Mouse (Mus musculus) heart, embryonic 14.5 days (tissue): Measurements from ENCODE around the gene Myadml2. TPM values are rescaled to one million over a fixed set of nuclear protein-coding genes. Genes with fewer than 3 reads are reported as not detected.

Source experiments
- ATAC-seq: fragments of 200-750 bp; cut with Nextera tagmentation; 2 replicates; pipeline ENCODE4 v1.8.0; 2017; ENCODE audit warnings: low read depth, moderate TSS enrichment; ENCODE audit not compliant: insufficient number of reproducible peaks, insufficient read depth, low FRiP score
- H3K27ac ChIP-seq, 2 experiments: fragments of 200-500 bp in 1 of 2; fragments of 300-500 bp in 1 of 2; sonication (generic) in 1 of 2; replicated peaks in 1 of 2; 2 replicates each; pipeline ENCODE4 v1.5.1; 2012 to 2014; ENCODE audit warnings: low read depth in 2 of 2, low read length in 2 of 2, control low read depth in 1 of 2, mild to moderate bottlenecking in 1 of 2, mixed read lengths in 1 of 2; ENCODE audit not compliant: control insufficient read depth in 1 of 2, insufficient read depth in 1 of 2
- H3K27me3 ChIP-seq: fragments of 300-500 bp; sonication (generic); 2 replicates; pipeline ENCODE4 v1.6.1; 2014; ENCODE audit warnings: mild to moderate bottlenecking, low read length, control low read depth; ENCODE audit not compliant: control insufficient read depth, insufficient read depth
- H3K36me3 ChIP-seq: fragments of 300-500 bp; sonication (generic); 2 replicates; pipeline ENCODE4 v1.6.1; 2014; ENCODE audit warnings: mild to moderate bottlenecking, control low read depth, low read length, mixed read lengths; ENCODE audit not compliant: control insufficient read depth, insufficient read depth
- H3K4me1 ChIP-seq, 2 experiments: fragments of 200-500 bp in 1 of 2; fragments of 300-500 bp in 1 of 2; sonication (generic) in 1 of 2; 2 replicates each; pipeline ENCODE4 v1.6.1; 2012 to 2014; ENCODE audit warnings: low read length in 2 of 2, control low read depth in 1 of 2, mixed read lengths in 1 of 2; ENCODE audit not compliant: control insufficient read depth in 2 of 2, insufficient read depth in 2 of 2
- H3K4me2 ChIP-seq: fragments of 300-500 bp; sonication (generic); 2 replicates; pipeline ENCODE4 v1.6.1; 2014; ENCODE audit warnings: mild to moderate bottlenecking, low read length
- H3K4me3 ChIP-seq, 2 experiments: fragments of 200-500 bp in 1 of 2; fragments of 300-500 bp in 1 of 2; sonication (generic) in 1 of 2; 2 replicates each; pipeline ENCODE4 v1.5.1; 2012 to 2014; ENCODE audit warnings: low read length in 2 of 2, mild to moderate bottlenecking in 2 of 2, control low read depth in 1 of 2, low read depth in 1 of 2, moderate library complexity in 1 of 2; ENCODE audit not compliant: control insufficient read depth in 1 of 2, insufficient read depth in 1 of 2
- H3K9ac ChIP-seq: fragments of 300-500 bp; sonication (generic); 2 replicates; pipeline ENCODE4 v1.6.1; 2014; ENCODE audit warnings: mild to moderate bottlenecking, low read length
- H3K9me3 ChIP-seq: fragments of 300-500 bp; sonication (generic); 2 replicates; pipeline ENCODE4 v1.6.1; 2016; ENCODE audit warnings: low read length, control low read depth; ENCODE audit not compliant: control insufficient read depth
- WGBS: fragments of 180-500 bp; shearing (Covaris S2); extraction: QIAGEN DNeasy Blood & Tissue Kit; methylation state at CpG from one replicate; pipeline ENCODE4 v1.1.7; 2014; 5-methylcytosine and 5-hydroxymethylcytosine counted together
- polyA plus RNA-seq: library from polyadenylated mRNA; unstranded; fragments of >200 nt; fragmentation: Nextera tagmentation; extraction: Ambion mirVana; gene quantifications from 2 replicates; pipeline ENCODE4 v1.2.1, GENCODE M21; 2014

The Myadml2 gene
- polyA plus RNA-seq, 1 experiment from 2014 or later: 19.5 TPM

DNA sequence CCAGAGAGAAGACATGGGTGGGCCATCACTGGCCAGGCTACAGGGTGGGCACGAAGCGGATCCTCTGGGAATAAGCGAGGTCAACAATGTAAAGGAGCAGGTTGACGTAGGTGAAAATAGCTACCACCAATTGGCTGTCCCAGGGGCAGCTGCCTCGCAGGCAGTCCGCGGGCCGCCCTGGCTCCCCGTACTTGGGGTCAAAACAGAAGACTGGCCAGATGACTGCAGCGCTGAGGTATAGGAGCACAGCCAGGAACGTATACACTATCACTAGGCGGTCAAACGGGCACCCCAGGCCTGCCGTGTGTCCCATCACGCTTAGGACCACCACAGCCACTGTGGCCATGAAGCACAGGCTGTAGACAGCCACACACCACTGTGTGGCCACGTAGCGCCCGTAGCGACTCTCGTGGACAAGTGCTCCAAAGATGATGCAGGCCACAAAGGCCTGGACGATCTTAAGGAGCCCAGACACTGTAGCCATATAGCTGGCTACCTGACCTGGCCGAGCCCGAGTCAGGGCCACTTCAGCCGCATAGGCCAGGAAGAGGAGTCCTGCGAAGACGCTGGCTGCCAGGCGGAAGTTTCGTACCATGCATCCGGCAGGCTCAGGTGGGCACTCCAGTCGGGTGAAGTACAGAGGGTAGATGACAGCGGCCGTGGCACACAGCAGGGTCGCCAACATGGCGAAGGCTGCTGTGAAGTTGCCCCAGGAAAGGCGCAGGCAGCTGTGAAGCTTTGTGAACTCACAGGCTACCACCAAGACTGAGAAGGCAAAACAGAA, 719 bp downstream of the Myadml2 start:
- Histone ChIP-seq H3K27me3 (no peaks in the 10 kb centered on the region), H3K4me2 (peak overlapping the region; percentile 72), H3K4me3 (peak overlapping the region; percentile 49 to 68), H3K4me1 (peaks cover 13 to 17% of the 10 kb centered on the region in 2 experiments), H3K9me3 (no peaks in the 10 kb centered on the region), H3K27ac (peak overlapping the region; percentile 86 to 95), H3K9ac (peak overlapping the region; percentile 80), H3K36me3 (no peaks in the 10 kb centered on the region)
- ATAC-seq: no peak
- 65% methylated on average over 35 of the region's 35 CpGs for WGBS

DNA sequence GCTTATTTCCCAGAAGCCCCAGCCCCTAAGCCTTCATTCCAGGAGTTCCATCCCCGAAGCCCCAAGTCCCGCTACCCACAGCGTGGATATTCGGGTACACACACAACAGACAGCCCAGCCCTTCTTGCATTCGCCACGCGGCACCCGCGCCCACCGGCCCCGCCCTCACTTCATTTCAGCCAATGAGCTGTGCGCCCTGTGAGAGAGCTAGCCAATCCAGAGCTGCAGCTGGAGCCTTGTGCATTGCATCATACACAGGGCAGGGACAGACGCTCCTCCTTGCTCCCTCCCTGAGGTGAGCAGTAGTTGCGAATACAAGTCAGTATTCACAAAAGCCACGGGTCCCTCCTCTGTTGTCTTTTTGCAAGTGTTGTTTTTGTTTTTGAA, 4.4 kb downstream of the Myadml2 start, which contains the start of gene Pycr1:
Pycr1 (minus strand) TSS at position 169 of the 387 bp plus-strand sequence.
- peak within 1 kb of the TSS; percentile 91 for H3K4me2 ChIP-seq
- no peak within 1 kb of the TSS; a peak in 1 of 4 replicates for H3K27ac ChIP-seq
- ATAC-seq: peak; percentile 96
- H3K36me3 ChIP-seq: no peaks in the 10 kb centered on the region
- no peaks in the 10 kb centered on the region for H3K27me3 ChIP-seq
- peak within 1 kb of the TSS; percentile 52 for H3K4me3 ChIP-seq
- H3K9ac ChIP-seq: peak within 1 kb of the TSS; percentile 78
- WGBS: 1% methylated on average over 15 of the region's 15 CpGs
- H3K4me1 ChIP-seq: peaks cover 13 to 17% of the 10 kb centered on the region in 2 experiments
- H3K9me3 ChIP-seq: no peaks in the 10 kb centered on the region

DNA sequence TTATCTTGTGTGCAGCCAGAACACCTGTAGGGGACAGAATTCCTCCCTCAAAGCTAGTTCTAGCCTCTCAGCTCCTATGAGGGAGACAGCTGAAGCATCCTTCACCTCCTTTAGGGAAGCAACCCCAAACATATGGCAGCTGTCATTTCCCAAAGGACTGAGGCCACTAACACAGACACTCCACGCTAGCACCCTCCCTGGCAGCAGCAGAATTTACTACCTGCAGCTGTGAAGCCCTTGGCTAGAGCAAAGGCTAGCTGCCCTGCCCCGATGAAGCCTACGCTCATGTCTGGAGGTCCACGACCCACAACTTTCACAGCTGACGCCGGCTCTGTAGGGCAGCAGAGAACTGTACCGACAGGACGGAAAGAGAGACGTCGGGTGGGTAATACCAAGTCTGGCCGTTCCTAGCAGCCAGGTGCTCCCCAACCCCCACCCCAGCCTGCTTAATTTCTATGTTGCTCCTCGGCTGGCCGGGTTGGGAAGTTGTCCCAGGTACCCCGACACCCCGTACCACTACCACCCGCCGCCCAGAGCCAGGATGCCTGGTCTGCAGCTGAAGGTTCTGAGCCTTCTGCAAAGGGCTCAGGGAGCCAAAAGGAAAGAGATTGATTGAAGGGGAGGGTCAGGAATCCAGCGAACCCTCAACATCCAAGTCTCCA, 4.9 kb downstream of the Myadml2 start:
- peak; percentile 33; the same call in 1 of the 2 replicates for ATAC-seq
- Histone ChIP-seq H3K4me3 (peak overlapping the region; percentile 52), H3K9me3 (no peaks in the 10 kb centered on the region), H3K9ac (peak overlapping the region; percentile 78), H3K4me1 (peaks cover 13 to 17% of the 10 kb centered on the region in 2 experiments), H3K36me3 (no peaks in the 10 kb centered on the region), H3K4me2 (peak overlapping the region; percentile 91), H3K27ac (no peak overlapping the region; a peak in 1 of 4 replicates), H3K27me3 (no peaks in the 10 kb centered on the region)
- 2% methylated on average over 18 of the region's 18 CpGs for WGBS

- H3K9ac ChIP-seq: no peak overlapping the region
- WGBS: 88% methylated on average over 8 of the region's 8 CpGs
Observed at GRCm38 (mm10) chr11:120641869-120642268, 6.1 kb downstream of the Myadml2 start.

GRCm38 (mm10) chr11:120641255-120641654, 6.7 kb downstream of the Myadml2 start:
- no peak overlapping the region for H3K4me3 ChIP-seq
- H3K27ac ChIP-seq: no peak overlapping the region
- H3K4me1 ChIP-seq: peaks cover 5 to 9% of the 10 kb centered on the region in 2 experiments
- no peak overlapping the region for H3K4me2 ChIP-seq
- no peak overlapping the region for H3K9ac ChIP-seq
- H3K9me3 ChIP-seq: no peaks in the 10 kb centered on the region
- no peaks in the 10 kb centered on the region for H3K36me3 ChIP-seq
- no peaks in the 10 kb centered on the region for H3K27me3 ChIP-seq
- 62% methylated on average over 9 of the region's 9 CpGs for WGBS
- no peak for ATAC-seq

More at GRCm38 (mm10) chr11:120641869-120642268, 6.1 kb downstream of the Myadml2 start:
- Histone ChIP-seq H3K27ac (no peak overlapping the region), H3K27me3 (no peaks in the 10 kb centered on the region), H3K4me1 (peaks cover 6 to 9% of the 10 kb centered on the region in 2 experiments), H3K4me3 (no peak overlapping the region), H3K4me2 (no peak overlapping the region), H3K9me3 (no peaks in the 10 kb centered on the region), H3K36me3 (no peaks in the 10 kb centered on the region)
- no peak for ATAC-seq

GRCm38 (mm10) chr11:120634810-120635209, 13.1 kb downstream of the Myadml2 start:
- Histone ChIP-seq H3K4me2 (no peak overlapping the region), H3K9ac (no peak overlapping the region), H3K4me3 (no peak overlapping the region), H3K36me3 (no peaks in the 10 kb centered on the region), H3K4me1 (peaks cover 20 to 26% of the 10 kb centered on the region in 2 experiments), H3K27ac (no peak overlapping the region), H3K27me3 (no peaks in the 10 kb centered on the region), H3K9me3 (no peaks in the 10 kb centered on the region)
- 82% methylated on average over 5 of the region's 5 CpGs for WGBS
- no peak for ATAC-seq

DNA sequence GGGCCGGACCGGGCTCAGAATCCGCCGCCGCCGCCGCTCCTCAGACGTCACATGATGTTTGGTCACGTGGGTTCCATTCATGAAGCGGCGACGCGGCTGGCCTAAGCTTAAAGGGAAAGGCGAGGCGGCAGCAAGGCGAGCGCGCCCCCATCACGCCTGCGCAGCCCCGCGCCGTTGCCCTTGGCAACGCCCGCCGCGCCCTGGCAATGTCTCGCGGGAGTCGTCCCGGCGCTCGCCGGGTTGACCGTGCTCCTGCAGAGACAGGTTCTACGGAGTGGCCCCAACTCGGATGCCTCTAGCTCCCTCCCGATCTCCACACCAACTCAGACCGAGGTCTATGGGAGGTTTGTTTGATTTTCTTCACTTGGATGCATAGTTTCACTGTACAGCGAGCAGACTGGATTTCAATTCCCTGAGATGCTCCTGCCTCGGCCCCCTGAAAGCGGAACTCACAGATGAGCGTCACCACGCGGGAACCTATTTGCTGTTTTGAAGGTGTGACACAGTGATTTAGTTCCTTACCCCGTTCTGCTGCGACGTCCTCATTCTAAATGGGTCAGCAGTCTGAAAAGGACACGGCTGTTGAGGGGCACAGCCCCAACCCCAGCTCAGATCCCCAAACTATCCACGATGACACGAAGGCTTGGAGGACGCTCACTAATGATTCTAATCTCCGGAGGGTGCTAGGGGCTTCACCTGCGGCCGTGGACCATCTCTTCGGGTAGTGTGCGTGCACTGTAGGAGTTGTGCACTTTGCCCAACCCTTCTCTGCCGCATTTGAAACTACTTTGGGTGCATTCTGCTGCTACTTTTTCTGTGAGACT, 14.2 kb downstream of the Myadml2 start, which contains the start of gene Mafg:
Mafg (minus strand) TSS at position 81 of the 824 bp plus-strand sequence.
- H3K27ac ChIP-seq: peak within 1 kb of the TSS; percentile 75 to 86
- ATAC-seq: peak; percentile 83
- WGBS: 9% methylated on average over 58 of the region's 58 CpGs
- peaks cover 25 to 31% of the 10 kb centered on the region in 2 experiments for H3K4me1 ChIP-seq
- H3K9me3 ChIP-seq: no peaks in the 10 kb centered on the region
- peak within 1 kb of the TSS; percentile 76 for H3K4me2 ChIP-seq
- H3K27me3 ChIP-seq: no peaks in the 10 kb centered on the region
- H3K4me3 ChIP-seq: peak within 1 kb of the TSS; percentile 87 to 92
- H3K9ac ChIP-seq: peak within 1 kb of the TSS; percentile 94
- peaks cover 8% of the 10 kb centered on the region for H3K36me3 ChIP-seq
